Mouse (Mus musculus) ovary, postnatal 10 days (tissue): ENCODE measurements around the gene Acox1.

ENCODE experiments used
- DNase-seq: peaks from one replicate; pipeline ENCODE4 v3.0.0; 2022; ENCODE audit warnings: low spot score

Acox1 gene

GRCm38 (mm10) chr11:116129993-116130487 is 68.8 kb downstream of the Acox1 start:
- DNase-seq = no peak

DNA sequence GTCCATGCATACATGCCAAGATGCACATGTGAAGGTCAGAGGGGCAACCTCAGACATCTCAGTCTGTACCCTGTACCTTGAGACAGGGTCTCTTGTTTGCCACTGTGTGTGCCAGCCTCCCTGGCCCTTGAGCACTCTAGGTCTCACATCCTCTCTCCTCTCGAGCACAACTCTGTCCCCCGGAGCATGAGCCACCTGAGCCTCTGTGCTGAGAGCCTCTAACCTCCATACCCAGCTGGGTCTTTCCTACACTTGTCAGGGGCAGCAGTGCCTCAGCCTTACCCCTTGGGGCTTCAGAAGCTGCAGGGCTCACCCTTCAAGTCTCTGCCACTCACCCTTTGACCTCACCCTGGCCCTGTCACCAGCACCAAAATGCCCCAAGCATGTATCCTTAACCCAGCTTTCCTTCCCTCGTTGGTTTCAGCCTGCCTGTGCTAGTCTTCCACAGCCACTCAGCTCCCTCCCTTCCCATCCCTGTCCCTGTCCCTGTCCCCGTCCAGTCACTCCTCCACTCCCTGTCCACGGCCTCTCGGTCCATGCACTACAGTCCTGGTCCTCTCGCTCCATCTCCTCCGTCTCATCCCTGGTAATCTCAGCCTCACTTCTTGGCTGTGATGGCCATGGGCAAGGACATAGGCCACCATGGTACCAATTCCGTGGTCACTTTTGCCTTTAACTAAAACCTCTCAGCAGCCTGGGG is 69.6 kb downstream of the Acox1 start:
- DNase-seq = no peak

DNA sequence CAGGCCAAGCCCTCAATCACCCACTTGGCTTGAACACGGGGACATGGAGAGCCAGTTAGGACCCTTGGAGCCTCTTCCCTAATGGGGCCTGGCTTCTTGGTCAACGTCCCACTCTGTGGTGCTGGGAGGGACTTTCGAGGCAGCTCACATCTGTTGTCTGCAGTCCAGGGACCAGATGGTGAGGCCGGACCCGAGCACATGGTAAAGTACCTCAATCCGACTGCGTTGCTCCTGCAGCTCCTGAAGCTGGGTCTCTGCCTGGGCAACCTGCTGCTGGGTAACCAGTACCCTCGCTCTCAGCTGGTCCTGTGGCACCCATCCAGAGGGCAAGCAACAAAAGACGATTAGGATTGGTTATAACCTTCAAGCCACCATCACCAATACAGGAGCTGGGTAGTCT is 70.9 kb downstream of the Acox1 start:
- no peak for DNase-seq

- peak; percentile 55 for DNase-seq
Measured at GRCm38 (mm10) chr11:116127156-116127980, 71.5 kb downstream of the Acox1 start, which contains the start of gene Trim47. Gene Trim47, minus strand, starts transcription at chr11:116127210.

DNA sequence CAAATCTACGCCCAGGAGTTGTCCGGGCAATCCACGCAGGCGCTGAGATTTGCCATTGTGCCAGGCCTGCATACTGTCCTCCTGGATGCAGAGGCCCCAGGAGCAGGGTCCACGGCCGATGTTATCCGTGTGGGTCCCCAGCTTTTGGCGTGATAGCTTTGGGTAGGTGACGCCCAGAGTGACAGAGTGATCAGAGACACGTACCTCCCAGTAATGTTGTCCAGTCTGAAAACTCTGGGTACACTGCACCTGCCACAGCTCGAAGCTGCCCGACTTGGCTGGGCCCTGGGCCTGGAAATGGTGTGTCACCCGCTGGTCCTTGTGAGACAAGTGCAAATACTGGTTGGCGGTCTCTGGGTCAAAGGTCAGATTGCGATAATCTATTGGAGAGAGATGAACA is 72.6 kb downstream of the Acox1 start:
- DNase-seq = no peak
